Mouse (Mus musculus): ENCODE measurements around the gene Fbxl16. TPM values are rescaled to one million over a fixed set of nuclear protein-coding genes. Genes with fewer than 3 reads are reported as not detected.
"Not testable (repeated sequence)": the region's sequence is repeated elsewhere in the genome, so short reads cannot be mapped to it uniquely, and the experiment has no call there.

The Fbxl16 gene
- polyA plus RNA-seq, 1 experiment from 2014 or later = 1.6 TPM

- WGBS = 1% methylated on average over 37 of the region's 37 CpGs
- no peak for ATAC-seq (ENCODE audit: borderline replicate concordance, extremely low read depth, low FRiP score, low TSS enrichment)
- no peaks in the 10 kb centered on the region for H3K36me3 ChIP-seq
- H3K4me1 ChIP-seq = peaks cover 49% of the 10 kb centered on the region
- H3K9me3 ChIP-seq = no peaks in the 10 kb centered on the region
- H3K4me3 ChIP-seq = peak overlapping the region; percentile 82
- H3K4me2 ChIP-seq = peak overlapping the region; percentile 97
- peak overlapping the region; percentile 70 for H3K9ac ChIP-seq
- H3K27me3 ChIP-seq = no peaks in the 10 kb centered on the region
- H3K27ac ChIP-seq = 0 out of 2 replicates have a peak overlapping the region, but pooled peaks have one; percentile 42
Measured at GRCm38 (mm10) chr17:25796211-25796771, 12.6 kb upstream of the Fbxl16 start.

- H3K36me3 ChIP-seq = no peaks in the 10 kb centered on the region
- no peaks in the 10 kb centered on the region for H3K27me3 ChIP-seq
- ATAC-seq (ENCODE audit: borderline replicate concordance, extremely low read depth, low FRiP score, low TSS enrichment) = peak; percentile 82
- 0 out of 2 replicates have a peak within 1 kb of the TSS, but pooled peaks have one; percentile 42 for H3K27ac ChIP-seq
- H3K4me2 ChIP-seq = peak within 1 kb of the TSS; percentile 97
- H3K4me3 ChIP-seq = peak within 1 kb of the TSS; percentile 82
- peak within 1 kb of the TSS; percentile 70 for H3K9ac ChIP-seq
- WGBS = under 1% methylated on average over 35 of the region's 35 CpGs
- H3K4me1 ChIP-seq = peaks cover 46% of the 10 kb centered on the region
- no peaks in the 10 kb centered on the region for H3K9me3 ChIP-seq
Measured at GRCm38 (mm10) chr17:25796951-25797369, 11.9 kb upstream of the Fbxl16 start, which contains the start of gene Metrn. Gene Metrn (minus strand): TSS chr17:25797136.

GRCm38 (mm10) chr17:25801029-25801428 is 7.9 kb upstream of the Fbxl16 start:
- Histone ChIP-seq H3K9ac (no peak overlapping the region), H3K4me2 (no peak overlapping the region), H3K27ac (no peak overlapping the region), H3K4me3 (no peak overlapping the region), H3K36me3 (no peaks in the 10 kb centered on the region), H3K4me1 (peaks cover 12% of the 10 kb centered on the region), H3K9me3 (no peaks in the 10 kb centered on the region), H3K27me3 (no peaks in the 10 kb centered on the region; the same call in 1 of the 2 replicates)
- WGBS = 8% methylated on average over 6 of the region's 6 CpGs
- no peak for ATAC-seq (ENCODE audit: borderline replicate concordance, extremely low read depth, low FRiP score, low TSS enrichment)

- Histone ChIP-seq H3K9ac (no peak overlapping the region), H3K4me2 (no peak overlapping the region), H3K27me3 (peaks cover 2% of the 10 kb centered on the region), H3K36me3 (no peaks in the 10 kb centered on the region), H3K9me3 (no peaks in the 10 kb centered on the region), H3K27ac (no peak overlapping the region), H3K4me1 (no peaks in the 10 kb centered on the region), H3K4me3 (no peak overlapping the region)
- WGBS = 9% methylated on average over 10 of the region's 10 CpGs
- ATAC-seq (ENCODE audit: borderline replicate concordance, extremely low read depth, low FRiP score, low TSS enrichment) = no peak
Measured at GRCm38 (mm10) chr17:25802825-25803517, 5.9 kb upstream of the Fbxl16 start.

GRCm38 (mm10) chr17:25806507-25806906 is 2.4 kb upstream of the Fbxl16 start:
- Histone ChIP-seq H3K4me3 (no peak overlapping the region), H3K4me2 (no peak overlapping the region), H3K27ac (no peak overlapping the region), H3K9me3 (no peaks in the 10 kb centered on the region), H3K36me3 (no peaks in the 10 kb centered on the region), H3K4me1 (peaks cover 16% of the 10 kb centered on the region), H3K27me3 (peaks cover 37% of the 10 kb centered on the region), H3K9ac (no peak overlapping the region)
- ATAC-seq (ENCODE audit: borderline replicate concordance, extremely low read depth, low FRiP score, low TSS enrichment) = no peak
- 67% methylated on average over 4 of the region's 4 CpGs for WGBS

- not testable (repeated sequence) for ATAC-seq (ENCODE audit: borderline replicate concordance, extremely low read depth, low FRiP score, low TSS enrichment); H3K9me3 ChIP-seq; H3K27ac ChIP-seq; H3K9ac ChIP-seq; H3K36me3 ChIP-seq; H3K4me2 ChIP-seq; H3K4me3 ChIP-seq
- Histone ChIP-seq H3K27me3 (peaks cover 46% of the 10 kb centered on the region), H3K4me1 (peaks cover 16% of the 10 kb centered on the region)
- WGBS = 31% methylated on average over 2 of the region's 2 CpGs
Measured at GRCm38 (mm10) chr17:25807452-25807851, 1.4 kb upstream of the Fbxl16 start.

GRCm38 (mm10) chr17:25808028-25808427 is 857 bp upstream of the Fbxl16 start:
- Histone ChIP-seq H3K9ac (no peak overlapping the region), H3K4me1 (peaks cover 16% of the 10 kb centered on the region), H3K9me3 (no peaks in the 10 kb centered on the region), H3K4me2 (peak overlapping the region; percentile 94), H3K27me3 (peaks cover 50% of the 10 kb centered on the region), H3K36me3 (no peaks in the 10 kb centered on the region), H3K27ac (no peak overlapping the region), H3K4me3 (no peak overlapping the region; the same call in 1 of the 2 replicates)
- no peak for ATAC-seq (ENCODE audit: borderline replicate concordance, extremely low read depth, low FRiP score, low TSS enrichment)
- 32% methylated on average over 5 of the region's 5 CpGs for WGBS

GRCm38 (mm10) chr17:25809606-25810340 is 888 bp downstream of the Fbxl16 start:
- no peaks in the 10 kb centered on the region for H3K9me3 ChIP-seq
- H3K4me3 ChIP-seq = peak overlapping the region; percentile 52
- H3K36me3 ChIP-seq = no peaks in the 10 kb centered on the region
- H3K27ac ChIP-seq = no peak overlapping the region
- H3K4me2 ChIP-seq = peak overlapping the region; percentile 94
- H3K9ac ChIP-seq = peak overlapping the region; percentile 33
- WGBS = 7% methylated on average over 25 of the region's 25 CpGs
- H3K4me1 ChIP-seq = peaks cover 16% of the 10 kb centered on the region
- H3K27me3 ChIP-seq = peaks cover 54% of the 10 kb centered on the region
- ATAC-seq (ENCODE audit: borderline replicate concordance, extremely low read depth, low FRiP score, low TSS enrichment) = no peak

- H3K36me3 ChIP-seq = no peaks in the 10 kb centered on the region
- peaks cover 54% of the 10 kb centered on the region for H3K27me3 ChIP-seq
- H3K4me1 ChIP-seq = peaks cover 16% of the 10 kb centered on the region
- H3K9me3 ChIP-seq = no peaks in the 10 kb centered on the region
- no peak for ATAC-seq (ENCODE audit: borderline replicate concordance, extremely low read depth, low FRiP score, low TSS enrichment)
- 65% methylated on average over 4 of the region's 4 CpGs for WGBS
- H3K4me2 ChIP-seq = no peak overlapping the region
- H3K9ac ChIP-seq = no peak overlapping the region
- no peak overlapping the region for H3K27ac ChIP-seq
- no peak overlapping the region for H3K4me3 ChIP-seq
Measured at GRCm38 (mm10) chr17:25810890-25811289, 2.0 kb downstream of the Fbxl16 start.

GRCm38 (mm10) chr17:25813471-25813870 is 4.6 kb downstream of the Fbxl16 start:
- Histone ChIP-seq H3K27ac (no peak overlapping the region), H3K27me3 (peaks cover 58% of the 10 kb centered on the region), H3K9ac (no peak overlapping the region), H3K9me3 (no peaks in the 10 kb centered on the region), H3K4me1 (peaks cover 16% of the 10 kb centered on the region), H3K4me3 (no peak overlapping the region), H3K4me2 (no peak overlapping the region), H3K36me3 (no peaks in the 10 kb centered on the region)
- 3% methylated on average over 20 of the region's 20 CpGs for WGBS
- no peak for ATAC-seq (ENCODE audit: borderline replicate concordance, extremely low read depth, low FRiP score, low TSS enrichment)

GRCm38 (mm10) chr17:25817662-25818061 is 8.8 kb downstream of the Fbxl16 start:
- no peak for ATAC-seq (ENCODE audit: borderline replicate concordance, extremely low read depth, low FRiP score, low TSS enrichment)
- Histone ChIP-seq H3K4me1 (no peaks in the 10 kb centered on the region; the same call in 1 of the 2 replicates), H3K27me3 (peaks cover 56% of the 10 kb centered on the region), H3K9ac (no peak overlapping the region), H3K4me2 (no peak overlapping the region), H3K27ac (no peak overlapping the region), H3K9me3 (no peaks in the 10 kb centered on the region), H3K36me3 (no peaks in the 10 kb centered on the region), H3K4me3 (no peak overlapping the region)
- 76% methylated on average over 11 of the region's 11 CpGs for WGBS

Data from lung, embryonic 15.5 days (tissue).